Mouse (Mus musculus) cerebellum, postnatal 25 days (tissue): ENCODE measurements at regions not wholly inside any gene's neighbourhood (a gene's known extent, or its start where the extent isn't known, plus 50 kb on each side); places are given as distances from the start of the nearest gene placed in this dataset.
A peak's percentile ranks its signal among the peaks of the same experiment; 100 is the strongest.
"Not testable (repeated sequence)": the region's sequence is repeated elsewhere in the genome, so short reads cannot be mapped to it uniquely, and the experiment has no call there.

ENCODE experiments used
- DNase-seq, 2 experiments: peaks; one replicate each; pipeline ENCODE4 v3.0.0; 2021; ENCODE audit warnings: mixed read lengths in 2 of 2

- no peak for DNase-seq
Measured at GRCm38 (mm10) chr3:149098764-149099163, 108.4 kb upstream of the Adgrl2 start.

- DNase-seq, result no peak
Measured at GRCm38 (mm10) chr3:149097026-149097425, 106.7 kb upstream of the Adgrl2 start.

GRCm38 (mm10) chr3:149092649-149093048 lies 102.3 kb upstream of the Adgrl2 start:
- DNase-seq, result no peak

GRCm38 (mm10) chr3:149090103-149090502 lies 99.7 kb upstream of the Adgrl2 start:
- no peak for DNase-seq

GRCm38 (mm10) chr3:149088621-149089128 lies 98.3 kb upstream of the Adgrl2 start:
- DNase-seq, result peak; percentile 11 to 15

GRCm38 (mm10) chr3:149087488-149087887 lies 97.1 kb upstream of the Adgrl2 start:
- DNase-seq, result no peak

- DNase-seq, result no peak
Measured at GRCm38 (mm10) chr3:149086704-149087103, 96.3 kb upstream of the Adgrl2 start.

- no peak for DNase-seq
Measured at GRCm38 (mm10) chr3:149086086-149086485, 95.7 kb upstream of the Adgrl2 start.

- no peak for DNase-seq
Measured at GRCm38 (mm10) chr3:149084861-149085598, 94.7 kb upstream of the Adgrl2 start.

- DNase-seq, result no peak
Measured at GRCm38 (mm10) chr3:149083391-149083790, 93.0 kb upstream of the Adgrl2 start.

GRCm38 (mm10) chr3:149078881-149079280 lies 88.5 kb upstream of the Adgrl2 start:
- no peak for DNase-seq

- no peak for DNase-seq
Measured at GRCm38 (mm10) chr3:149076928-149077551, 86.7 kb upstream of the Adgrl2 start.

- DNase-seq, result peak; percentile 26 to 48
Measured at GRCm38 (mm10) chr3:149075488-149075851, 85.1 kb upstream of the Adgrl2 start.

- peak; percentile 51 to 63 for DNase-seq
Measured at GRCm38 (mm10) chr3:149074658-149075487, 84.5 kb upstream of the Adgrl2 start.

- DNase-seq, result no peak
Measured at GRCm38 (mm10) chr3:149070201-149070600, 79.8 kb upstream of the Adgrl2 start.

GRCm38 (mm10) chr3:149069436-149069835 lies 79.1 kb upstream of the Adgrl2 start:
- no peak for DNase-seq

GRCm38 (mm10) chr3:149068821-149069220 lies 78.5 kb upstream of the Adgrl2 start:
- no peak for DNase-seq

- DNase-seq, result no peak
Measured at GRCm38 (mm10) chr3:149067758-149068157, 77.4 kb upstream of the Adgrl2 start.

GRCm38 (mm10) chr3:149055077-149055476 lies 64.7 kb upstream of the Adgrl2 start:
- DNase-seq, result no peak

GRCm38 (mm10) chr3:149052295-149052902 lies 62.0 kb upstream of the Adgrl2 start:
- not testable (repeated sequence) for DNase-seq

- DNase-seq, result no peak
Measured at GRCm38 (mm10) chr3:149045343-149045742, 55.0 kb upstream of the Adgrl2 start.

GRCm38 (mm10) chr3:149043901-149044300 lies 53.5 kb upstream of the Adgrl2 start:
- no peak for DNase-seq

GRCm38 (mm10) chr3:149042527-149042926 lies 52.2 kb upstream of the Adgrl2 start:
- no peak for DNase-seq
